Mouse (Mus musculus) layer of hippocampus, adult 9-10 months (tissue): ENCODE measurements at regions not wholly inside any gene's neighbourhood (a gene's known extent, or its start where the extent isn't known, plus 50 kb on each side); places are given as distances from the start of the nearest gene placed in this dataset.

ENCODE experiments used
- DNase-seq: peaks from one replicate; pipeline ENCODE4 v3.0.0; 2022; ENCODE audit warnings: low spot score

- no peak for DNase-seq
Observed at GRCm38 (mm10) chr14:46221897-46222669, 157.1 kb upstream of the Gm15217 start.

GRCm38 (mm10) chr14:46223008-46223407, 156.2 kb upstream of the Gm15217 start:
- DNase-seq: no peak

- DNase-seq: no peak
Observed at GRCm38 (mm10) chr14:46224421-46224950, 154.7 kb upstream of the Gm15217 start.

- no peak for DNase-seq
Observed at GRCm38 (mm10) chr14:46225851-46226608, 153.2 kb upstream of the Gm15217 start.

GRCm38 (mm10) chr14:46234040-46234439, 145.2 kb upstream of the Gm15217 start:
- DNase-seq: no peak

- DNase-seq: no peak
Observed at GRCm38 (mm10) chr14:46234835-46235234, 144.4 kb upstream of the Gm15217 start.

- no peak for DNase-seq
Observed at GRCm38 (mm10) chr14:46240046-46240800, 139.0 kb upstream of the Gm15217 start.

GRCm38 (mm10) chr14:46240896-46241295, 138.3 kb upstream of the Gm15217 start:
- DNase-seq: no peak

GRCm38 (mm10) chr14:46247491-46248484, 131.4 kb upstream of the Gm15217 start:
- DNase-seq: no peak

- DNase-seq: no peak
Observed at GRCm38 (mm10) chr14:46249141-46249540, 130.1 kb upstream of the Gm15217 start.

- DNase-seq: no peak
Observed at GRCm38 (mm10) chr14:46255261-46255660, 124.0 kb upstream of the Gm15217 start.

- DNase-seq: no peak
Observed at GRCm38 (mm10) chr14:46256336-46256735, 122.9 kb upstream of the Gm15217 start.

GRCm38 (mm10) chr14:46257311-46257710, 121.9 kb upstream of the Gm15217 start:
- no peak for DNase-seq

- no peak for DNase-seq
Observed at GRCm38 (mm10) chr14:46258551-46258950, 120.7 kb upstream of the Gm15217 start.

GRCm38 (mm10) chr14:46260291-46260980, 118.8 kb upstream of the Gm15217 start:
- no peak for DNase-seq

- DNase-seq: no peak
Observed at GRCm38 (mm10) chr14:46275455-46275854, 103.8 kb upstream of the Gm15217 start.

GRCm38 (mm10) chr14:46276926-46277831, 102.0 kb upstream of the Gm15217 start:
- DNase-seq: no peak

GRCm38 (mm10) chr14:46277832-46278611, 101.2 kb upstream of the Gm15217 start:
- no peak for DNase-seq

- no peak for DNase-seq
Observed at GRCm38 (mm10) chr14:46292398-46292797, 86.8 kb upstream of the Gm15217 start.
